Mouse (Mus musculus): ENCODE data around the gene Aldh2. TPM values are rescaled to one million over a fixed set of nuclear protein-coding genes. Genes with fewer than 3 reads are reported as not detected.
A peak's percentile ranks its signal among the peaks of the same experiment; 100 is the strongest.
"Not testable (repeated sequence)": the region's sequence is repeated elsewhere in the genome, so short reads cannot be mapped to it uniquely, and the experiment has no call there.

Gene Aldh2
- polyA plus RNA-seq, 1 experiment from 2014 or later = 71.2 TPM

- no peaks in the 10 kb centered on the region for H3K9me3 ChIP-seq (ENCODE audit: control insufficient read depth, low read length)
- no peak overlapping the region for H3K4me3 ChIP-seq (ENCODE audit: low read depth, low read length)
- H3K36me3 ChIP-seq (ENCODE audit: control insufficient read depth, insufficient read depth, low read length) = peaks cover 24% of the 10 kb centered on the region
- WGBS = 90% methylated on average over 5 of the region's 5 CpGs
- H3K27ac ChIP-seq (ENCODE audit: low read depth, low read length) = no peak overlapping the region
- DNase-seq (ENCODE audit: low spot score) (no peak), ATAC-seq (ENCODE audit: insufficient read depth, low FRiP score, low TSS enrichment) (no peak)
- H3K4me1 ChIP-seq (ENCODE audit: control insufficient read depth, insufficient read depth, low read length) = no peaks in the 10 kb centered on the region
- no peak overlapping the region for H3K9ac ChIP-seq (ENCODE audit: low read length)
- no peaks in the 10 kb centered on the region for H3K27me3 ChIP-seq (ENCODE audit: control insufficient read depth, insufficient read depth, low read length)
- H3K4me2 ChIP-seq (ENCODE audit: low read depth) = no peak overlapping the region
Measured at GRCm38 (mm10) chr5:121534521-121534920, 59.1 kb downstream of the Aldh2 start.

- peak; percentile 36 for DNase-seq (ENCODE audit: low spot score)
- no peak overlapping the region for H3K4me2 ChIP-seq (ENCODE audit: low read depth)
- no peaks in the 10 kb centered on the region for H3K9me3 ChIP-seq (ENCODE audit: control insufficient read depth, low read length)
- no peak for ATAC-seq (ENCODE audit: insufficient read depth, low FRiP score, low TSS enrichment)
- no peak overlapping the region for H3K27ac ChIP-seq (ENCODE audit: low read depth, low read length)
- H3K36me3 ChIP-seq (ENCODE audit: control insufficient read depth, insufficient read depth, low read length) = peaks cover 33% of the 10 kb centered on the region
- H3K27me3 ChIP-seq (ENCODE audit: control insufficient read depth, insufficient read depth, low read length) = no peaks in the 10 kb centered on the region
- 74% methylated on average over 8 of the region's 8 CpGs for WGBS
- H3K4me1 ChIP-seq (ENCODE audit: control insufficient read depth, insufficient read depth, low read length) = no peaks in the 10 kb centered on the region
- no peak overlapping the region for H3K9ac ChIP-seq (ENCODE audit: low read length)
- no peak overlapping the region for H3K4me3 ChIP-seq (ENCODE audit: low read depth, low read length)
Measured at GRCm38 (mm10) chr5:121526961-121527360, 66.7 kb downstream of the Aldh2 start.

- no peaks in the 10 kb centered on the region for H3K4me1 ChIP-seq (ENCODE audit: control insufficient read depth, insufficient read depth, low read length)
- no peaks in the 10 kb centered on the region for H3K9me3 ChIP-seq (ENCODE audit: control insufficient read depth, low read length)
- DNase-seq (ENCODE audit: low spot score) (no peak), ATAC-seq (ENCODE audit: insufficient read depth, low FRiP score, low TSS enrichment) (no peak)
- no peak overlapping the region for H3K27ac ChIP-seq (ENCODE audit: low read depth, low read length)
- H3K4me3 ChIP-seq (ENCODE audit: low read depth, low read length) = no peak overlapping the region
- H3K4me2 ChIP-seq (ENCODE audit: low read depth) = no peak overlapping the region
- H3K9ac ChIP-seq (ENCODE audit: low read length) = no peak overlapping the region
- 88% methylated on average over 7 of the region's 7 CpGs for WGBS
- peaks cover 33% of the 10 kb centered on the region for H3K36me3 ChIP-seq (ENCODE audit: control insufficient read depth, insufficient read depth, low read length)
- no peaks in the 10 kb centered on the region for H3K27me3 ChIP-seq (ENCODE audit: control insufficient read depth, insufficient read depth, low read length)
Measured at GRCm38 (mm10) chr5:121526526-121526925, 67.1 kb downstream of the Aldh2 start.

GRCm38 (mm10) chr5:121525774-121526450 is 67.7 kb downstream of the Aldh2 start:
- Histone ChIP-seq H3K9me3 (ENCODE audit: control insufficient read depth, low read length) (no peaks in the 10 kb centered on the region), H3K36me3 (ENCODE audit: control insufficient read depth, insufficient read depth, low read length) (peaks cover 33% of the 10 kb centered on the region), H3K27ac (ENCODE audit: low read depth, low read length) (no peak overlapping the region), H3K27me3 (ENCODE audit: control insufficient read depth, insufficient read depth, low read length) (no peaks in the 10 kb centered on the region), H3K9ac (ENCODE audit: low read length) (no peak overlapping the region), H3K4me2 (ENCODE audit: low read depth) (no peak overlapping the region), H3K4me1 (ENCODE audit: control insufficient read depth, insufficient read depth, low read length) (no peaks in the 10 kb centered on the region), H3K4me3 (ENCODE audit: low read depth, low read length) (no peak overlapping the region)
- WGBS = 86% methylated on average over 14 of the region's 14 CpGs
- ATAC-seq (ENCODE audit: insufficient read depth, low FRiP score, low TSS enrichment) (no peak), DNase-seq (ENCODE audit: low spot score) (no peak)

- DNase-seq (ENCODE audit: low spot score); H3K9ac ChIP-seq (ENCODE audit: low read length): not testable (repeated sequence)
Measured at GRCm38 (mm10) chr5:121519758-121520157, 73.9 kb downstream of the Aldh2 start.

GRCm38 (mm10) chr5:121518983-121519382 is 74.6 kb downstream of the Aldh2 start:
- H3K27ac ChIP-seq (ENCODE audit: low read depth, low read length) = no peak overlapping the region
- H3K9me3 ChIP-seq (ENCODE audit: control insufficient read depth, low read length) = no peaks in the 10 kb centered on the region
- H3K4me2 ChIP-seq (ENCODE audit: low read depth) = no peak overlapping the region
- no peak overlapping the region for H3K9ac ChIP-seq (ENCODE audit: low read length)
- DNase-seq (ENCODE audit: low spot score) (no peak), ATAC-seq (ENCODE audit: insufficient read depth, low FRiP score, low TSS enrichment) (no peak)
- peaks cover 2% of the 10 kb centered on the region; the same call in 1 of the 2 replicates for H3K36me3 ChIP-seq (ENCODE audit: control insufficient read depth, insufficient read depth, low read length)
- H3K27me3 ChIP-seq (ENCODE audit: control insufficient read depth, insufficient read depth, low read length) = no peaks in the 10 kb centered on the region
- no peaks in the 10 kb centered on the region for H3K4me1 ChIP-seq (ENCODE audit: control insufficient read depth, insufficient read depth, low read length)
- WGBS = 93% methylated on average over 9 of the region's 9 CpGs
- no peak overlapping the region for H3K4me3 ChIP-seq (ENCODE audit: low read depth, low read length)

More at GRCm38 (mm10) chr5:121519758-121520157, 73.9 kb downstream of the Aldh2 start:
- H3K27ac ChIP-seq (ENCODE audit: low read depth, low read length); ATAC-seq (ENCODE audit: insufficient read depth, low FRiP score, low TSS enrichment); H3K27me3 ChIP-seq (ENCODE audit: control insufficient read depth, insufficient read depth, low read length); H3K9me3 ChIP-seq (ENCODE audit: control insufficient read depth, low read length); H3K4me3 ChIP-seq (ENCODE audit: low read depth, low read length); H3K36me3 ChIP-seq (ENCODE audit: control insufficient read depth, insufficient read depth, low read length); H3K4me1 ChIP-seq (ENCODE audit: control insufficient read depth, insufficient read depth, low read length); H3K4me2 ChIP-seq (ENCODE audit: low read depth): not testable (repeated sequence)
- 85% methylated on average over 10 of the region's 17 CpGs for WGBS

Other genes with a start within 250 kb of the Aldh2 start
- gene Trafd1, start 208.2 kb downstream of the Aldh2 start, polyA plus RNA-seq (2014; fragmentation: Nextera tagmentation; extraction: Ambion mirVana) = 86.9 and 94.6 TPM in 2 replicates
- 48.1 and 57.0 TPM in 2 replicates for gene Naa25, start 195.9 kb downstream of the Aldh2 start, polyA plus RNA-seq (2014; fragmentation: Nextera tagmentation; extraction: Ambion mirVana)
- gene Tmem116, start 141.9 kb downstream of the Aldh2 start, polyA plus RNA-seq (2014; fragmentation: Nextera tagmentation; extraction: Ambion mirVana) = 1.1 and 1.8 TPM in 2 replicates
- gene Erp29, start 141.3 kb downstream of the Aldh2 start, polyA plus RNA-seq (2014; fragmentation: Nextera tagmentation; extraction: Ambion mirVana) = 119 and 135 TPM in 2 replicates
- not detected in 2 replicates for gene Adam1b, start 90.4 kb downstream of the Aldh2 start, polyA plus RNA-seq (2014; fragmentation: Nextera tagmentation; extraction: Ambion mirVana)
- 2.2 and 3.5 TPM in 2 replicates for gene Adam1a, start 48.3 kb downstream of the Aldh2 start, polyA plus RNA-seq (2014; fragmentation: Nextera tagmentation; extraction: Ambion mirVana)
- gene Gm42878, start 48.3 kb downstream of the Aldh2 start, polyA plus RNA-seq (2014; fragmentation: Nextera tagmentation; extraction: Ambion mirVana) = not detected in 2 replicates
- 62.6 and 65.3 TPM in 2 replicates for gene Mapkapk5, start 47.9 kb downstream of the Aldh2 start, polyA plus RNA-seq (2014; fragmentation: Nextera tagmentation; extraction: Ambion mirVana)
- gene Acad12, start 25.1 kb upstream of the Aldh2 start, polyA plus RNA-seq (2014; fragmentation: Nextera tagmentation; extraction: Ambion mirVana) = 1.3 and 1.7 TPM in 2 replicates
- 2.5 and 2.8 TPM in 2 replicates for gene Acad10, start 66.7 kb upstream of the Aldh2 start, polyA plus RNA-seq (2014; fragmentation: Nextera tagmentation; extraction: Ambion mirVana)
- 47.9 and 51.3 TPM in 2 replicates for gene Brap, start 66.7 kb upstream of the Aldh2 start, polyA plus RNA-seq (2014; fragmentation: Nextera tagmentation; extraction: Ambion mirVana)
- gene Atxn2, start 117.5 kb upstream of the Aldh2 start, polyA plus RNA-seq (2014; fragmentation: Nextera tagmentation; extraction: Ambion mirVana) = 101 and 102 TPM in 2 replicates
- gene Sh2b3, start 243.8 kb upstream of the Aldh2 start, polyA plus RNA-seq (2014; fragmentation: Nextera tagmentation; extraction: Ambion mirVana) = 10.2 and 10.5 TPM in 2 replicates

All from neural tube, embryonic 11.5 days (tissue).